Mouse (Mus musculus): Measurements from ENCODE around the gene C1ra.
"Not testable (repeated sequence)": the region's sequence is repeated elsewhere in the genome, so short reads cannot be mapped to it uniquely, and the experiment has no call there.

C1ra gene

GRCm38 (mm10) chr6:124549023-124549550 lies 36.9 kb downstream of the C1ra start:
- no peak for DNase-seq

DNA sequence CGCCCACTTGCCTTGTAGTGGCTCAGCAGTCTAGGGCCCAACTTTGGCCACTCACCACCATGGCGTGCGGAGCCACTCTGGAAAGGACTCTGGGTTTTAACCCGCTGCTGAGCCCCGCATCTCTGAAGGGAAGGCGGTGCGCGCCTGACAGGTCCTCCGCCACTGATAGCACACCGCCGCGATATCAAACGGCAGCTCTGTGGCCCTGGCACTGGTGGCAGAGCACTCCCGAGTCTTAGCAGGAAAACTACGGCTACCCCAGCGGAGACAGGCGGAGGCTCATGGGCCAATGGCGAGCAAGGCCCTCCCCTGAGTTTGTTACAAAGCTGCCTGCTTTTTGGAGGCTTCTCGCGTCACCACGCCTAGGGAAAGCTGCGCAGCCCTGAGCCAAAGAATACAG lies 40.6 kb downstream of the C1ra start:
- no peak for DNase-seq

DNA sequence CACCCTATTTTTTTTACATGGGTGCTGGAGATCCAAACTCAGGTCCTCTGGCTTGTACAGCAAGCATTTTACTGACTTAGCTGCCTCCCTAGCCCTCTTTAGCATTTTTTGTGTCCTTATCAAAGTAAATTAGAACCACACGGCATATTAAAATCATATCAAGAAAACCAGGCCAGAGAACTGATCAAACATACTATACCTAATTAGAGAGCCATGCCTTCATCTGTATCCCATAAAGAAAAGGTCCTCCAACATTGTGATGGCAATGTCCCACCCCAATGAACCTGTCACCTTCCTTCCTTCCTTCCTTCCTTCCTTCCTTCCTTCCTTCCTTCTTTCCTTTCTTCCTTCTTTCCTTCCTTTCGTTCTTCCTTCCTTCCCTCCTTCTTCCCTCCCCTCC lies 43.8 kb downstream of the C1ra start:
- DNase-seq, result not testable (repeated sequence)

DNA sequence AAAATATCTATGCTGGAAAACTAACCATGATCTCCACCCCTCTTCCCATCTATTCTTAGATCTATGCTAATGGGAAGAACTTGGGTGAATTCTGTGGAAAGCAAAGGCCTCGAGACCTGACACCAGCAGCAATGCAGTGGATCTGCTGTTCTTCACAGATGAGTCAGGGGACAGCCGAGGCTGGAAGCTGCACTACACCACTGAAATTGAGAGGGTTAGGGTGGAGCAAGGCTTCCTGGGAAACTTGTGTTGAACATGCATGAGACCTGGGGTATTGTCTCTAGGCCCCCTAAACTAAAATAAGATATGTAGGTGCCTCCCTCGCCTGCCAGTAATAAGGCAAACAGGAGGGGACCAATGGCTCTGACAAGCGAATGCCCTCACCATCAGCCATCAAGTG lies 49.0 kb downstream of the C1ra start:
- not testable (repeated sequence) for DNase-seq

DNA sequence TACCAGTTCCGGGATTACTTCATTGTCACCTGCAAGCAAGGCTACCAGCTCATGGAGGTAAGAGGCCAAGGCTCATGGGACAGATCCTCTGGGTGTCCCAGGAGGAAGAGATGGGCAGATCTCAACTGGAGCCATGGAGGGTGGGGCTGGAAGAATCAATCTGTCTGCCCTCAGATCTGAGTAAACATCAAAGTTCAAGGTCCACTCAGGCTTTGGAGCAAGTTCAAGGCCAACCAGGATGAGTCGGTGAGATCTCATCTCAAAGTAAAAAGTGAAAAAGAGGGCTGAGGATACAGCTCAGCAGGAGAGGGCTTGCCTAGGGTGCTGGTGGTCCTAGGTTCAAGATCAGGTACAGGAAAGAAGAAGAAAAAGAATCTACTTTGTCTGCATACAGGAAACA lies 49.4 kb downstream of the C1ra start:
- not testable (repeated sequence) for DNase-seq

GRCm38 (mm10) chr6:124570026-124570425 lies 57.8 kb downstream of the C1ra start, which contains the start of gene C1rb:
Gene C1rb, plus strand, starts transcription at chr6:124570294.
- DNase-seq, result peak; percentile 72

All from embryo, embryonic 11 days (tissue).